Mouse (Mus musculus) ovary, adult 18-20 months (tissue): ENCODE results near the gene Gm17409.
A peak's percentile ranks its signal among the peaks of the same experiment; 100 is the strongest.

Source experiments
- DNase-seq: peaks from one replicate; pipeline ENCODE4 v3.0.0; 2022; ENCODE audit warnings: low spot score, mixed read lengths

Gm17409 gene

GRCm38 (mm10) chr2:58469816-58470215, at the start of gene Gm17409:
TSS of gene Gm17409 (plus strand) at chr2:58470116.
- no peak for DNase-seq

- no peak for DNase-seq
Measured at GRCm38 (mm10) chr2:58423319-58423718, 46.6 kb upstream of the Gm17409 start.

- no peak for DNase-seq
Measured at GRCm38 (mm10) chr2:58425436-58426004, 44.4 kb upstream of the Gm17409 start.

GRCm38 (mm10) chr2:58432211-58432610, 37.7 kb upstream of the Gm17409 start:
- no peak for DNase-seq

GRCm38 (mm10) chr2:58433317-58433716, 36.6 kb upstream of the Gm17409 start:
- no peak for DNase-seq

GRCm38 (mm10) chr2:58434438-58434837, 35.5 kb upstream of the Gm17409 start:
- DNase-seq = no peak

- DNase-seq = no peak
Measured at GRCm38 (mm10) chr2:58435507-58435906, 34.4 kb upstream of the Gm17409 start.

GRCm38 (mm10) chr2:58436911-58437310, 33.0 kb upstream of the Gm17409 start:
- DNase-seq = no peak

- no peak for DNase-seq
Measured at GRCm38 (mm10) chr2:58443163-58443562, 26.8 kb upstream of the Gm17409 start.

- no peak for DNase-seq
Measured at GRCm38 (mm10) chr2:58447001-58447400, 22.9 kb upstream of the Gm17409 start.

GRCm38 (mm10) chr2:58454095-58454865, 15.6 kb upstream of the Gm17409 start:
- no peak for DNase-seq

- DNase-seq = no peak
Measured at GRCm38 (mm10) chr2:58456843-58457487, 13.0 kb upstream of the Gm17409 start.

GRCm38 (mm10) chr2:58457488-58457865, 12.4 kb upstream of the Gm17409 start:
- DNase-seq = no peak

- no peak for DNase-seq
Measured at GRCm38 (mm10) chr2:58458820-58459371, 11.0 kb upstream of the Gm17409 start.

- no peak for DNase-seq
Measured at GRCm38 (mm10) chr2:58470290-58470689, 374 bp downstream of the Gm17409 start.

- no peak for DNase-seq
Measured at GRCm38 (mm10) chr2:58475578-58475977, 5.7 kb downstream of the Gm17409 start.

- DNase-seq = peak; percentile 46
Measured at GRCm38 (mm10) chr2:58476956-58477715, 7.2 kb downstream of the Gm17409 start.

- DNase-seq = no peak
Measured at GRCm38 (mm10) chr2:58478144-58478543, 8.2 kb downstream of the Gm17409 start.

- no peak for DNase-seq
Measured at GRCm38 (mm10) chr2:58479536-58479935, 9.6 kb downstream of the Gm17409 start.

- DNase-seq = peak; percentile 62
Measured at GRCm38 (mm10) chr2:58480764-58481163, 10.8 kb downstream of the Gm17409 start.

- DNase-seq = no peak
Measured at GRCm38 (mm10) chr2:58481450-58482100, 11.7 kb downstream of the Gm17409 start.
